Mouse (Mus musculus): Measurements from ENCODE around the gene Gm4724. TPM values are rescaled to one million over a fixed set of nuclear protein-coding genes. Genes with fewer than 3 reads are reported as not detected.
"Not testable (repeated sequence)": the region's sequence is repeated elsewhere in the genome, so short reads cannot be mapped to it uniquely, and the experiment has no call there.

The Gm4724 gene
- total RNA-seq (2021): 7.9 and 8.3 TPM in 2 replicates
- long read RNA-seq, partial matches to known transcripts: 0 of 2 reads
- long read RNA-seq, other reads (novel, unspliced or antisense): 1 of 2 reads

GRCm38 (mm10) chr2:175435707-175436106 is at the start of gene Gm4724:
Gm4724 (minus strand) TSS chr2:175435807.
- not testable (repeated sequence) for DNase-seq

- DNase-seq: not testable (repeated sequence)
These were observed 34.1 kb upstream of the Gm4724 start, which contains the start of gene Zfp965 for GRCm38 (mm10) chr2:175469685-175470084. Zfp965 (plus strand) TSS chr2:175469985.

Other genes with a start within 250 kb of the Gm4724 start
- 77.2 and 98.0 TPM in 2 replicates for gene Gm14391, start 228.9 kb downstream of the Gm4724 start, total RNA-seq (2021)
- 16.4 TPM in 1 of 2 replicates, not detected in the other for gene Gm14440, start 160.7 kb downstream of the Gm4724 start, total RNA-seq (2021)
- 55.1 and 57.8 TPM in 2 replicates for gene Gm4631, start 97.6 kb downstream of the Gm4724 start, total RNA-seq (2021)
- 6.1 and 10.7 TPM in 2 replicates for gene Zfp968, start 63.4 kb downstream of the Gm4724 start, total RNA-seq (2021)
- 3.3 and 3.9 TPM in 2 replicates for gene Zfp965, start 34.2 kb upstream of the Gm4724 start, total RNA-seq (2021)
- not detected in 2 replicates for gene Gm11007, start 208.2 kb upstream of the Gm4724 start, total RNA-seq (2021)